Mouse (Mus musculus): ENCODE results near the gene Olfr414. TPM values are rescaled to one million over a fixed set of nuclear protein-coding genes. Genes with fewer than 3 reads are reported as not detected.

Gene Olfr414
- total RNA-seq (2015; ENCODE audit: low replicate concordance) (not detected in 2 replicates), total RNA-seq (2017; ENCODE audit: low replicate concordance) (0.60 TPM in 1 of 2 replicates, not detected in the other)

DNA sequence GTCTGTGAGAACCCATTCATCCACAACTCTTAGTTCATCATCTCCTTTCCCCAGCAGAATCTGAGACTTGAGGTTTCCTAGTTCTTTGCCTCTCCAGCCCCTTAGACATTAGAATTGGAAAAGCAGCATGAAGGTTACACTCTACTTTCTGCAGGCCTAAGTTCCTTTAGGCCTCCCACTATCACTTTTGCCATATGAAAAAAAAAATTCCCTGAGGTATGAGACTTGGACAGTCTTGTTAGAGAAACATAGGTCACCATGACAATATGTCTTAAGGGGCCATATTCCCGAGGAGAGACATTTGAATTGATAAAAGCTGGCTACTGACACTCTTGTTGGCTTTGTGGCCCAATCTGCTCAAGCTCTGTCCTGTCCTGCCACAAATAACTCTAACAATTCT lies at the start of gene Olfr414:
Olfr414 (plus strand) TSS at position 301 of the 400 bp plus-strand sequence.
- no peak for ATAC-seq (replicated peaks; ENCODE audit: low FRiP score, poor library complexity, severe bottlenecking)

- ATAC-seq (replicated peaks; ENCODE audit: low FRiP score, poor library complexity, severe bottlenecking) = no peak
These were observed 33.1 kb upstream of the Olfr414 start, which contains the start of gene Olfr248 for GRCm38 (mm10) chr1:174390746-174391145. Gene Olfr248, plus strand, starts transcription at chr1:174391046.

DNA sequence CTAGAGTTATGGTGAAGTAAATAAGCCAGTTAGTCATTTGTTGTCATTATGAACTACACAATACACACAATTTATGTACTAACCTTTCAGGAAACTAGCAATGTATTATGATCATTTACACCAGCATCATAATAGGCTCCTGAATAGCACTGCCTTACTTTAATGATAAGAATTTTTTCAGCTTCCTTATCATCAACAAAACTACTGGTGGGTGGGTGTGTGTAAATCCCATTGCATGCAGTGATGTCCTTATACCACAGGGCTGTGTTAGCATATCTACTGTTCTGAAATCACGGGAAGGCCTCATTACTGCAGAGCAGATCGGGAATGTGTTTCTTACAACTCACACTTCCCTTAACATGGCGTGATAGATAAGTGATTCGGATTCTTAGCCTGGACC lies 905 bp upstream of the Olfr414 start:
- ATAC-seq (replicated peaks; ENCODE audit: low FRiP score, poor library complexity, severe bottlenecking) = no peak

DNA sequence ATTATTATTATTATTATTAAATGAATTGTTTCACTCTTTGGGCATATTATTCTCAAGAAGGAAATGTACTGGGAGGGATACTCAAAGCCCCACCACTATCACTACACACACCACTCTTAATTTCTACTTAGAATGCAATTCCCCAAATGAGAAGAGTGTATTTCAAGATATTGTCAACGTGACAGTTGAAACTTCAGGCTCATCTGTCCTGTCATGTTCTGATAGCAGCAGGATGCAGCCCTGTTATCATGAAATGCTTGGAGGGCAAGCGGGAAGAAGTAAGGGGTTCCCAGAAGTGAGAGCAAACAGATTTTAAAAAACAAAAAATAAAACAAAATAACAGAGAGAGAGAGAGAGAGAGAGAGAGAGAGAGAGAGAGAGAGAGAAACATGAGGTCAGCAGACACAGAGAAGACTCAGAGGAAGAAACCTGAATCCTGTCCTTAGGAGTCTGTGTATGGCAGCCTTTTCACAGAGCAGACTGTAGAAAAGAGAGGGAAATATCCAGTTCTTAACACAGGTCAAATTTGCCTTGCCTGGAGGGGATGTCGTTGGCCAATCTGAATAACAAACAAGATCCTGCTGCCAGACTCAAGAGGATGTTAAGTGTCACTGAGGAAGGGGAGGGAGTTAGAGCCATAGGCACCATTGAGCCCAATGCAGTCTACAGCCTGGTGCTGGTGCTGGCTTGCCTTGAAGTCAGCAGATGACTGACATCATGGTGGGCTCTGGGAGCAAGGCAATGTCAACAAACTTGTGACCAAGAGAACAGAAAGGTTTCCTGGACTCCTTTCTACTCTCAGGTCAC lies 2.5 kb downstream of the Olfr414 start:
- peak; percentile 63 for ATAC-seq (replicated peaks; ENCODE audit: low FRiP score, poor library complexity, severe bottlenecking)

- ATAC-seq (replicated peaks; ENCODE audit: low FRiP score, poor library complexity, severe bottlenecking) = no peak
These were observed 3.5 kb downstream of the Olfr414 start for GRCm38 (mm10) chr1:174427402-174427801.

DNA sequence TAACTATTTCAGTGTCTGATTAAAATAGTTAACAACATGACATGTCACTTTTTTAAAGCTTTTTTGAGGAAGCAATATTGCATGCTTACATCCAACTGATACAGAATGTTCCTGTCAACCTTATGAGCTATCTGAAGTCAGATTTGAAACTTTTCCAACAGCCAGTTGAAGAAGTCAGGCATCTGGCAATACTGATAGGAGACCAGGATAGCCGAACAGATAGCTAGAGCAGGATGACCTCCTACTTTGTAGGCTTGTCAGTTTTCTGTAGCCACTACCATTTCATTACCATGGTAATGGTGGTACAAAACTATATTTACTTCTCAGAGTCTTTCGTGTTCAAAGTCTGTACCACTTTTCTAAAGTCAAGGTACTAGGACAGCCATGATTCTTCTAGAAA lies 4.5 kb downstream of the Olfr414 start:
- ATAC-seq (replicated peaks; ENCODE audit: low FRiP score, poor library complexity, severe bottlenecking) = peak; percentile 62; the same call in 1 of the 2 replicates

DNA sequence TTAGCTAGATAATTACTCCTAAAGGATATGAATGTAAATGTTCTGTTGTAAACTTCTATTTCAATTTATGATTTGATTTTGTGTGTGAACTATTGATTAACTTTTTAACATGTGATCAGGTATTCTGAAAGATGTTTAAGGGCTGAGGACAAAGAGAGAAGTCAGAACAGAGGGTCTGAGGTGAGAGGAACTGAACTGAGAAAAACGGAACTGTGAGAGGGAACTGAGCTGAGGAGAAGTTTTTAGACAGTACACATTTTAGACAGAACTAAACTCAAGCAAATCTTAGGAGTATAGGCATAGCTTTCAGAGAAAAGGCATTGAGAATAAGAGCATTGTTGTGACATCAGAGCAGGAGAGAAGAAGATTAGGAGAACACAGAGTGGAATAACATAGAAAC lies 10.3 kb downstream of the Olfr414 start:
- ATAC-seq (replicated peaks; ENCODE audit: low FRiP score, poor library complexity, severe bottlenecking) = no peak

GRCm38 (mm10) chr1:174441782-174442181 lies 17.9 kb downstream of the Olfr414 start, which contains the start of gene Olfr220:
Gene Olfr220, plus strand, starts transcription at chr1:174442082.
- ATAC-seq (replicated peaks; ENCODE audit: low FRiP score, poor library complexity, severe bottlenecking) = no peak

- no peak for ATAC-seq (replicated peaks; ENCODE audit: low FRiP score, poor library complexity, severe bottlenecking)
These were observed 31.2 kb downstream of the Olfr414 start for GRCm38 (mm10) chr1:174455100-174455499.

- ATAC-seq (replicated peaks; ENCODE audit: low FRiP score, poor library complexity, severe bottlenecking) = no peak
These were observed 41.5 kb downstream of the Olfr414 start for GRCm38 (mm10) chr1:174465385-174465784.

DNA sequence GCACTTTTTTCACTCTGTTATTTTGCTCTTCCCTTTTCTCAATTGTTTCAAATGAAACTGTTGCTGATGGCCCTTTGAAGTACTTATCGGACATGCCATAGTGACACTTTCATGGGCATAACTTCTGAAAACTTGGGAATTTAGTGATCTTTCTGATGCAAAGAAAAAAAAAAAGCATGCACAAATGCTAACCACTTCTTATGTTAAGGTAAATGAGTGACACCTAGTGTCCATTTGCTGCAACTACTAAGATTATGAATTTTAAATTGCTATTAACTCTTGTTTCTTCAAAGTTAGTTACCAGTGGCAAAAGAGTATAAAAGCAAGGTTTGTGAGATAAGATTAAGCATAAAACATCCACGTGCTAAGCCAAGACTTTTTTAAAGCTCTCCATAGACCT lies 42.4 kb downstream of the Olfr414 start:
- 0 out of 2 replicates have a peak, but pooled peaks have one; percentile 73 for ATAC-seq (replicated peaks; ENCODE audit: low FRiP score, poor library complexity, severe bottlenecking)

DNA sequence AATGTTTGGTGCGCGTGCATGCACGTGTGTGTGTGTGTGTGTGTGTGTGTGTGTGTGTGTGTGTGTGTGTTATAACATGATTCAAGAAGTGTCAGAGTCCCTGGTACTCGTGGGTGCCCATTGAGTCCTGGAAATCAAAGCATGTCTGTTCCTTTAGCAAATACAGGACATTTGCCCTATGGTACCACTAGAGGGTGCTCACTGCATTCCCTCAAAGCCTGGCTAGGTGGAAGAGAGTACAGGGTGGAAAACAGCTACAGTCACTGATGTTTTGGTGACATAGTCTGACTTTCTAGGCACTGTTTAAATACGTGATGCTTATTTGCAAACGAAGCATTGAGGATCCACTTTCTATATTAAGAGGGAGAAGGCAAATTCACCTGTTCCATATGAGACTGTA lies 45.9 kb downstream of the Olfr414 start:
- ATAC-seq (replicated peaks; ENCODE audit: low FRiP score, poor library complexity, severe bottlenecking) = 0 out of 2 replicates have a peak, but pooled peaks have one; percentile 67

DNA sequence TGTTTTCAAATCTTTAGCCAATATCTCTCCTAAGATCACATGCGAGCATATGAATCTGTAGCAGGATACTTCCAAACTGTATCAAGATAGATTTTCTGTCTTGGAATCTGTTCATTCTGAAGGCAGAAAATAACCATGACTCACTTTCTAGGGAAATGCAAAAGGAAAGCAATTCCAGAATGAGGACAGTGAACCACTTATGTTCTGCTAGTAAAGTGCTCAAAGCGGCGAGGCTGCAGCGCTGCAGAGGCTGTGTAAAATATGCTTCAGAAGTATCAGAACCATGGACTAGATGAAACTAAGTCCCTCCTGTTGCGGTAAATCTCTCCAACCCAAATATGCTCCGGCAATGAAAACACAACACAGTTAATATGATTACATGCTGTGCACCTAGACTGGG lies 58.7 kb downstream of the Olfr414 start:
- no peak for ATAC-seq (replicated peaks; ENCODE audit: low FRiP score, poor library complexity, severe bottlenecking)

Other genes starting within 250 kb of the Olfr414 start
- gene Olfr419, start 172.0 kb upstream of the Olfr414 start, total RNA-seq (2015; ENCODE audit: low replicate concordance) = not detected in 2 replicates
- gene Olfr419, start 172.0 kb upstream of the Olfr414 start, total RNA-seq (2017; ENCODE audit: low replicate concordance) = 2.9 TPM in 1 of 2 replicates, not detected in the other
- not detected in 2 replicates for gene Mptx1, start 93.5 kb upstream of the Olfr414 start, total RNA-seq (2015; ENCODE audit: low replicate concordance)
- gene Mptx1, start 93.5 kb upstream of the Olfr414 start, total RNA-seq (2017; ENCODE audit: low replicate concordance) = not detected in 2 replicates
- gene Olfr417, start 58.9 kb upstream of the Olfr414 start, total RNA-seq (2015; ENCODE audit: low replicate concordance) = 0.42 TPM in 1 of 2 replicates, not detected in the other
- gene Olfr417, start 58.9 kb upstream of the Olfr414 start, total RNA-seq (2017; ENCODE audit: low replicate concordance) = 0.17 TPM in 1 of 2 replicates, not detected in the other
- gene Olfr248, start 33.0 kb upstream of the Olfr414 start, total RNA-seq (2015; ENCODE audit: low replicate concordance) = not detected in 2 replicates
- gene Olfr248, start 33.0 kb upstream of the Olfr414 start, total RNA-seq (2017; ENCODE audit: low replicate concordance) = not detected in 2 replicates
- not detected in 2 replicates for gene Olfr220, start 18.0 kb downstream of the Olfr414 start, total RNA-seq (2015; ENCODE audit: low replicate concordance)
- gene Olfr220, start 18.0 kb downstream of the Olfr414 start, total RNA-seq (2017; ENCODE audit: low replicate concordance) = not detected in 2 replicates
- not detected in 2 replicates for gene Fmn2, start 77.8 kb downstream of the Olfr414 start, total RNA-seq (2015; ENCODE audit: low replicate concordance)
- 0.09 TPM in 1 of 2 replicates, not detected in the other for gene Fmn2, start 77.8 kb downstream of the Olfr414 start, total RNA-seq (2017; ENCODE audit: low replicate concordance)

All from erythroblast, adult 5-6 weeks (primary cell).